Mouse (Mus musculus) v-Abl transformed pro-B cells (cell line): ENCODE data around the gene Gm10392.

Experiments used
- in situ Hi-C, 2 experiments: fragments of 400-800 bp; cut with MboI; formaldehyde crosslinking; loops; one replicate each; pipeline ENCODE4 v1.15.1; 2025; ENCODE audit not compliant: unreplicated experiment in 2 of 2

Gene Gm10392

DNA sequence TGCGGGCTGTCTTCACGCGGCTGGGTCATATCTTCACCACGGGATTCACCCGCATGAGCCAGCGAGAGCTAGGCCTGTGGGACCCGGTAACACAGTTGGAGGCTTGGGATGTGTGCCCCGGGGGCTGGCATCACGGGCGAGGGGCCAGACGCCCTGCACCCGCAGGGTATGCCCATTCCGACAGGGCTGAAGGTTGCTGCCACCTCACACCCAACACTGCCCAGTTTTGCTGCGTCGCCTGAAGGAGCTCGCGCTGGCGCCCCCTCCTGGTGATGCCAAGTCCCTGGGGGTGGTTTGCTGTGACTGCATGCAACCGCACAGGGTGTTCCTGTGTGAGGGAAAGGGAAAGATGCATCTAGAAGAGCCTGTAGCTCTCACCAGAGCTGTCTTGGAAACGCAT is 51.2 kb downstream of the Gm10392 start:
- in situ Hi-C loops: loop anchor here (5.0 to 25.0 kb wide), 3 partner anchors 35 to 480 kb away; partner anchors contain the start of gene Slc6a4 (in 1 of the 2)

DNA sequence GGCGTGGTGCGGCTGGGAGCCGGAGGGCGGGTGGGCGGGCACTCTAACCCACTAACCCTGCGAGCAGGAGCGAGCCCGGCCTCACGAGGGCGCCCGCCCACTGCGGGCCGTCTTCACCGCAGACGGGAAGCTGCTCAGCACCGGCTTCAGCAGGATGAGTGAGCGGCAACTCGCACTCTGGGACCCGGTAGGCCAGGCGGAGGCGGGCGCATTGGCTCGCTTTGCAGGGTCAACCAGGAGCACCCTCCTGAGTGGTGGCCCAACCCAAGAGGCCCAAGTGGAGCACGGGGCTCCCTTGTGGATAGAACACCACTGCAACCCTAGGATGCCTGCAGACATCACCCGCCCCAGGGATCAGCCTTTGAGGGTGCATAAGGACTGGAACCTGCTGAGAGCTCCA is 51.8 kb downstream of the Gm10392 start:
- in situ Hi-C loops: loop anchor here (5.0 to 25.0 kb wide), 3 partner anchors 35 to 480 kb away; partner anchors contain the start of gene Slc6a4 (in 1 of the 2)
